Mouse (Mus musculus) fibroblast of lung, adult 2 months (primary cell): ENCODE measurements around the gene Camta1.
"Not testable (repeated sequence)": the region's sequence is repeated elsewhere in the genome, so short reads cannot be mapped to it uniquely, and the experiment has no call there.

Source experiments
- DNase-seq: peaks from one replicate; pipeline ENCODE4 v3.0.0-alpha.2; 2011; ENCODE audit warnings: low read depth

Camta1 gene

GRCm38 (mm10) chr4:150891308-150891707, 970.4 kb downstream of the Camta1 start:
- no peak for DNase-seq

- DNase-seq, result no peak
Measured at GRCm38 (mm10) chr4:150889955-150890315, 971.7 kb downstream of the Camta1 start.

GRCm38 (mm10) chr4:150889273-150889954, 972.3 kb downstream of the Camta1 start:
- DNase-seq, result no peak

- no peak for DNase-seq
Measured at GRCm38 (mm10) chr4:150888492-150888891, 973.2 kb downstream of the Camta1 start.

GRCm38 (mm10) chr4:150887903-150888302, 973.8 kb downstream of the Camta1 start:
- DNase-seq, result no peak

GRCm38 (mm10) chr4:150882632-150883031, 979.0 kb downstream of the Camta1 start:
- no peak for DNase-seq

- no peak for DNase-seq
Measured at GRCm38 (mm10) chr4:150880364-150880763, 981.3 kb downstream of the Camta1 start.

GRCm38 (mm10) chr4:150879631-150880030, 982.0 kb downstream of the Camta1 start:
- DNase-seq, result no peak

GRCm38 (mm10) chr4:150875393-150875792, 986.3 kb downstream of the Camta1 start:
- no peak for DNase-seq

- not testable (repeated sequence) for DNase-seq
Measured at GRCm38 (mm10) chr4:150874416-150874815, 987.3 kb downstream of the Camta1 start.

- no peak for DNase-seq
Measured at GRCm38 (mm10) chr4:150872681-150873080, 989.0 kb downstream of the Camta1 start.

GRCm38 (mm10) chr4:150872139-150872651, 989.5 kb downstream of the Camta1 start:
- no peak for DNase-seq

- no peak for DNase-seq
Measured at GRCm38 (mm10) chr4:150871392-150872138, 990.1 kb downstream of the Camta1 start.

GRCm38 (mm10) chr4:150870963-150871391, 990.7 kb downstream of the Camta1 start:
- DNase-seq, result no peak

- DNase-seq, result no peak
Measured at GRCm38 (mm10) chr4:150869276-150870197, 992.1 kb downstream of the Camta1 start.

- DNase-seq, result no peak
Measured at GRCm38 (mm10) chr4:150868859-150869258, 992.8 kb downstream of the Camta1 start.

- DNase-seq, result no peak
Measured at GRCm38 (mm10) chr4:150868161-150868560, 993.5 kb downstream of the Camta1 start.
